Mouse (Mus musculus) hindbrain, embryonic 14.5 days (tissue): ENCODE data around the gene Tpi1. TPM values are rescaled to one million over a fixed set of nuclear protein-coding genes. Genes with fewer than 3 reads are reported as not detected.

Experiments used
- ATAC-seq: fragments of 200-750 bp; cut with Nextera tagmentation; 2 replicates; pipeline ENCODE4 v1.8.0; 2017; ENCODE audit warnings: moderate number of reproducible peaks, mild to moderate bottlenecking, moderate TSS enrichment, moderate library complexity; ENCODE audit not compliant: low FRiP score
- DNase-seq: peaks from one replicate; pipeline ENCODE4 v3.0.0-alpha.2; 2015; ENCODE audit warnings: low spot score
- H3K27ac ChIP-seq: fragments of 300-500 bp; sonication (generic); 2 replicates; pipeline ENCODE4 v1.5.1; 2014; ENCODE audit warnings: mild to moderate bottlenecking, moderate library complexity
- H3K27me3 ChIP-seq: fragments of 300-500 bp; sonication (generic); 2 replicates; pipeline ENCODE4 v1.6.1; 2014; ENCODE audit warnings: mild to moderate bottlenecking, low read length, mixed read lengths; ENCODE audit not compliant: control insufficient read depth, insufficient read depth
- H3K36me3 ChIP-seq: fragments of 300-500 bp; sonication (generic); replicated peaks from 2 replicates; pipeline ENCODE4 v1.6.1; 2014; ENCODE audit not compliant: control insufficient read depth, insufficient read depth
- H3K4me1 ChIP-seq: fragments of 300-500 bp; sonication (generic); replicated peaks from 2 replicates; pipeline ENCODE4 v1.6.1; 2014; ENCODE audit warnings: antibody characterized with exemption, low read length, mixed read lengths; ENCODE audit not compliant: control insufficient read depth, insufficient read depth
- H3K4me2 ChIP-seq: fragments of 300-500 bp; sonication (generic); replicated peaks from 2 replicates; pipeline ENCODE4 v1.6.1; 2014; ENCODE audit warnings: mild to moderate bottlenecking, moderate library complexity
- H3K4me3 ChIP-seq: fragments of 300-500 bp; sonication (generic); replicated peaks from 2 replicates; pipeline ENCODE4 v1.5.1; 2014; ENCODE audit warnings: mild to moderate bottlenecking, low read length
- H3K9ac ChIP-seq: fragments of 300-500 bp; sonication (generic); 2 replicates; pipeline ENCODE4 v1.6.1; 2014
- H3K9me3 ChIP-seq: fragments of 300-500 bp; sonication (generic); 2 replicates; pipeline ENCODE4 v1.6.1; 2016; ENCODE audit warnings: low read length; ENCODE audit not compliant: control insufficient read depth
- WGBS: fragments of 180-500 bp; shearing (Covaris S2); extraction: QIAGEN DNeasy Blood & Tissue Kit; methylation state at CpG from one replicate; pipeline ENCODE4 v1.1.7; 2014; 5-methylcytosine and 5-hydroxymethylcytosine counted together
- polyA plus RNA-seq: library from polyadenylated mRNA; unstranded; fragments of >200 nt; fragmentation: Nextera tagmentation; extraction: Ambion mirVana; gene quantifications from 2 replicates; pipeline ENCODE4 v1.2.1, GENCODE M21; 2014

Gene Tpi1
- polyA plus RNA-seq, 1 experiment from 2014 or later, result 413 TPM

DNA sequence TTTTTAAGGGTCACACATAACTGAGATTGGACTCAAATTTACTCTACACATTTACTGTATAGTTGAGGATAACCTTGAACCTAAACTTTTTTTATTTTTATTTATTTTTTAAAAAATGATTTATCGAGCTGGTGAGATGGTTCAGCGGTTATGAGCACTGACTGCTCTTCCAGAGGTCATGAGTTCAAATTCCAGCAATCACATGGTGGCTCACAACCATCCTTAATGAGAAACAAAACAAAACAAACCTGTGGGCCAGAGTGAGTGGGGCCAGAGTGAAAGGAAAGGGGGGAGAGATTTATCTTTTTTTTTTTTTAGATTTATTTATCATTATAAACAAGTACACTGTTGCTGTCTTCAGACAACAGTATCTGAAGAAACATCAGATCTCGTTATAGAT is 22.2 kb downstream of the Tpi1 start:
- ATAC-seq (no peak), DNase-seq (no peak)
- WGBS, result 89% methylated on average over 3 of the region's 3 CpGs
- Histone ChIP-seq H3K27ac (no peak overlapping the region), H3K4me1 (0 out of 2 replicates have a peak, but pooled peaks cover 3% of the 10 kb centered on the region), H3K4me2 (no peak overlapping the region), H3K36me3 (no peaks in the 10 kb centered on the region), H3K9me3 (no peaks in the 10 kb centered on the region), H3K9ac (no peak overlapping the region), H3K4me3 (no peak overlapping the region), H3K27me3 (no peaks in the 10 kb centered on the region)

DNA sequence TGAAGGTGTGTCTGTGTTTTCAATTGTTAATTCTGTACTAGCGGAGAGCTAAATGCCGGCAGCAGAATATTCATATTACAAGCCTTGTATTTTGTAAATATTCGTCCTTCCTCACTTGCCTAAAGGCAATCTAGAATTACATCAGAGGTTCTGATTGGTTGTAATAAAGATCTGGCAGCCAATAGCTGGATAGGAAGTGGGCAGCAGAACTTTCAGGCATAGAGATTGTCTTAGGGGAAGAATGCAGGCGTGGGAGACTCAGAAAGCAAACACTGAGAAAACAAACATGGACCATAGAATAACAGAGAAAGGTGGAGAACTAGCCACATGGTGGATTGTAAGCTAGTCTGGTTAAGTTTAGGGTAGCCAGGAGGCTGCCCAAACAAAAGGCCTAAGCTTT is 24.0 kb downstream of the Tpi1 start:
- Histone ChIP-seq H3K27ac (no peak overlapping the region), H3K9me3 (no peaks in the 10 kb centered on the region), H3K4me3 (no peak overlapping the region), H3K4me1 (0 out of 2 replicates have a peak, but pooled peaks cover 3% of the 10 kb centered on the region), H3K4me2 (no peak overlapping the region), H3K27me3 (no peaks in the 10 kb centered on the region), H3K36me3 (no peaks in the 10 kb centered on the region), H3K9ac (no peak overlapping the region)
- DNase-seq (no peak), ATAC-seq (no peak)
- 79% methylated on average over 4 of the region's 4 CpGs for WGBS

DNA sequence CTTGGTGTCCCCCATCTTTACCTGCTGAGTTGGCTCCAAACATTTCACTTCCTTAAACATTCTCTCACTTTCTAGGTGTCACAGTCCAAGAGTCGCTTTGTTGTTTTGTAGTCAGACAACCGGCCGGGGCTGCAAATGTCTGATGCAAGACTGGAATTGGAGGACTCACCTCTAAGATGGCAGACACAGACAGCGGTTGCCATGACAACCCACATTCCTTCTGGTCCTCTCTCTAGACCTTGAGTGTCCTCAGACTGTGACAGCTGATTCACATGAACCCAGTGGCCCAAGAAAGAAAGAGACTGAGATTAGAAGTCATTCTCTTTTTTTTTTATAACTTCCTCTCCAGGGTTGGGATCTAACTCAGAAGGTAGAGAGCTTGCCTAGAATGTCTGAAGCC is 24.6 kb downstream of the Tpi1 start:
- DNase-seq (no peak), ATAC-seq (no peak)
- H3K4me1 ChIP-seq, result 0 out of 2 replicates have a peak, but pooled peaks cover 3% of the 10 kb centered on the region
- H3K4me2 ChIP-seq, result no peak overlapping the region
- no peaks in the 10 kb centered on the region for H3K36me3 ChIP-seq
- no peak overlapping the region for H3K4me3 ChIP-seq
- no peak overlapping the region for H3K9ac ChIP-seq
- no peaks in the 10 kb centered on the region for H3K27me3 ChIP-seq
- WGBS, result 78% methylated on average over 4 of the region's 4 CpGs
- no peak overlapping the region for H3K27ac ChIP-seq
- no peaks in the 10 kb centered on the region for H3K9me3 ChIP-seq

DNA sequence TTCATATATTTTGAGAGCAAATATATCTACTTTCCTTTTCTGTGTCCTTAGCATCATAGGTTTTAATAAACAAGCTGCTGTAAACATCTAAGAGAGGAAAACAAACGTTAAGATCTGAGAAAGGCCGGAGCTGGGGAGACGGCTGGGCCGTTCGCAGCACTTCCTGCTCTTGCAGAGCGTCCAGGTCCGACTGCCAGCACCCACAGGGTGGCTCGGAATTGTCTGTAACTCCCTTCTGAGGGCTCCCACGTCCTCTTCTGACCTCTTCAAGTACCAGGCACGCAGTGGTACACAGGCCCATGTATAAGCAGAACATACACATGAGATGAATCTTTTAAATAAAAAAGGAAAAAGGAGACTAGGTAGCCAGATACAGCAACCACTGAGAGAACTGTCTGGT is 26.4 kb downstream of the Tpi1 start:
- Histone ChIP-seq H3K9ac (no peak overlapping the region), H3K27ac (no peak overlapping the region), H3K27me3 (no peaks in the 10 kb centered on the region), H3K4me3 (no peak overlapping the region), H3K9me3 (no peaks in the 10 kb centered on the region), H3K4me1 (0 out of 2 replicates have a peak, but pooled peaks cover 3% of the 10 kb centered on the region), H3K36me3 (no peaks in the 10 kb centered on the region), H3K4me2 (no peak overlapping the region)
- DNase-seq (no peak), ATAC-seq (no peak)
- 74% methylated on average over 10 of the region's 10 CpGs for WGBS

DNA sequence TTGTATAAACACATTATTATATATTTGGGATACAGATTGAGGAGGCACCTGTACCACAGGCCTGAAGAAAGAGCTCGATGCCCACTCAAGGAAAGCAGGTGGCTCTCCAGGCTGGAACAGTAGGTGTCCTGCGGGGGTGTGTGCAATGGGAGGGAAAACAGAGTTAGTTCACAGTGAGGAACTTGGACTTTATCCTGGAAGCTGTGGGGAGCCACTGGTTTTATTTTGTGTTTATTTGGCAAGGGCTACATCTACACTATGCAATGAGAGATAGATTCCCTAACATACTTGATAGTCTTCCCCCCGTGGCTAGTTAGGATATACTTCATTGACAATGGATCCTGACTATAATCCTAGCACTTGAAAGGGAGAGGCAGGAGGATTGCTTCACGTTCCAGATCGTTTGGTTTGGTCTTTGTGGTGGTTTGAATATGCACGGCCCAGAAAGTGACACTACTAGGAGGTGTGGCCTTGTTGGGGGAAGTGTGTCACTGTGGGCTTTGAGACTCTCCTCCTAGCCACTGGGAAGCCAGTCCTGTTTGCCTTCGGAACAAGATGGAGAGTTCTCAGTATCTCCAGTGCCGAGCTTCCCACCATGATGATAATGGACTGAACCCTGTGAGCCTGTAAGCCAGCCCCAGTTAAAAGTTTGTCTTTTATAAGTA is 27.2 kb downstream of the Tpi1 start:
- 60% methylated on average over 8 of the region's 8 CpGs for WGBS

DNA sequence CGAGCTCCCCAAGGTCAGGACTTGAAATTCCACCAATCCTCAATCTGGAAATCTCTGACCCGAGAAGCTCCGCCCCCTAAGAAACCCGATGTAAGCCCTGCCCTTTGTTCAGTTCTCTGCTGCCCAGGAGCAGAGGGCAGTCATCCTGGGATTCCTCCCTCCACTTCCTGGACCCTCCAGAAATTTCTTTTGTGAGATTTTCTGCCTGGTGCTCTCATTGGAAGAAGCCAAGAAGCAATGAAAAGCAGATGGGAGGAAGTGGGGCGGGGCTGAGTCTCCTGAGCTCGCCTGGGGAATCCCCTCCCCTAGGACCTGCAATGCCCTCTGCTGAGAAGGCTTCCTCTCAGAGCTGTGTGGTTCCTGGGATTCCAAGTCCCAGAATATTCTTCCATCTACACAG is 31.7 kb downstream of the Tpi1 start:
- H3K4me3 ChIP-seq, result no peak overlapping the region
- H3K9ac ChIP-seq, result no peak overlapping the region
- no peak for DNase-seq
- no peak overlapping the region for H3K27ac ChIP-seq
- WGBS, result 31% methylated on average over 6 of the region's 6 CpGs
- ATAC-seq, result no peak
- H3K4me2 ChIP-seq, result no peak overlapping the region
- H3K9me3 ChIP-seq, result no peaks in the 10 kb centered on the region
- H3K27me3 ChIP-seq, result 0 out of 2 replicates have a peak, but pooled peaks cover 4% of the 10 kb centered on the region
- no peaks in the 10 kb centered on the region for H3K36me3 ChIP-seq
- peaks cover 13% of the 10 kb centered on the region; the same call in 1 of the 2 replicates for H3K4me1 ChIP-seq

More for the DNA sequence above, 27.2 kb downstream of the Tpi1 start:
- Histone ChIP-seq H3K9me3 (no peaks in the 10 kb centered on the region), H3K36me3 (no peaks in the 10 kb centered on the region), H3K27ac (no peak overlapping the region), H3K4me2 (no peak overlapping the region), H3K9ac (no peak overlapping the region), H3K27me3 (no peaks in the 10 kb centered on the region), H3K4me1 (0 out of 2 replicates have a peak, but pooled peaks cover 3% of the 10 kb centered on the region), H3K4me3 (no peak overlapping the region)
- DNase-seq (no peak), ATAC-seq (no peak)

DNA sequence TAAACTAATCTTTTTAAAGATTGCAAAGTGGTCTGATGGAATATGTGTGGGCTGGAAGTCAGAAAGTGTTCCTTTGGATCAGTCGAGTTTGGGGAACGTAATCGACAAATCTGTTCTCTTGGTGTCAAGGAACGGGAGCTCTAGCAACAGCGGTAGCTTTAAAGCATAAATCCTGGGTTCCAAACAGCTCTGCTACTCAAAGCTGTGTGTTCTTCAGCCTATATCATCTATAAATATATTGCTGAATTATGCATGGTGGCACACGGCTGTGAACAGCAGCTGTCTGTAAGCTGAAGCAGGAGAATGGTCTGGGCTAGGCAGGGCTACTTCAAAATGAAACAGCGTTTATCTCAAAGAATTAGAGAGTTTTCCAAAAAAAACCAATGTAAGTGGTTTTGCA is 33.2 kb downstream of the Tpi1 start:
- H3K27ac ChIP-seq, result no peak overlapping the region
- no peaks in the 10 kb centered on the region for H3K36me3 ChIP-seq
- no peak overlapping the region for H3K4me3 ChIP-seq
- 0 out of 2 replicates have a peak, but pooled peaks cover 4% of the 10 kb centered on the region for H3K27me3 ChIP-seq
- no peak overlapping the region for H3K4me2 ChIP-seq
- no peaks in the 10 kb centered on the region for H3K9me3 ChIP-seq
- H3K9ac ChIP-seq, result no peak overlapping the region
- H3K4me1 ChIP-seq, result peaks cover 13% of the 10 kb centered on the region; the same call in 1 of the 2 replicates
- ATAC-seq (no peak), DNase-seq (no peak)
- 92% methylated on average over 7 of the region's 7 CpGs for WGBS

DNA sequence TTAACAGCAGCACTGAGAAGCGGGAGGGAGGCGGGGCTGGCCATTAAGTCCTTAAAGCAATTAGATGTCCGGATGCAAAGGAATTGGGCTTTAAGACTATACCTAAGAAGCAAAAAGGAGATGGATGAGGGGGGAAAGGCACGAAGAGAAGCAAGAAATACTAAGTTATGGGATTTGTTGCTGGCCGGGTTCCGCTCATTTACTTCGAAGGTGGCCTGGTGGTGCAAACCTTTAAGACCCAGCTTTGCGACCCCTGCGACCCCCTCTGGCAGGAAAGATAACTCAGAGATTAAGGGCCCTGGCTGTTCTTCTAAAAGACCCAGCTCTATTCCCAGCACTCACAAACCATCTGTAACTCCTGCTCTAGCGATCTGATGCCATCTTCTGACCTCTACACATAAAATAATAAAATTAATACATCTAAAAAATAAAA is 34.1 kb downstream of the Tpi1 start:
- WGBS, result 5% methylated on average over 10 of the region's 10 CpGs
- peak overlapping the region; percentile 49 for H3K9ac ChIP-seq
- peaks cover 13% of the 10 kb centered on the region; the same call in 1 of the 2 replicates for H3K4me1 ChIP-seq
- ATAC-seq (no peak), DNase-seq (no peak)
- H3K9me3 ChIP-seq, result no peaks in the 10 kb centered on the region
- peak overlapping the region; percentile 33 for H3K4me3 ChIP-seq
- H3K4me2 ChIP-seq, result peak overlapping the region; percentile 78
- H3K27ac ChIP-seq, result peak overlapping the region; percentile 32; the same call in 1 of the 2 replicates
- 0 out of 2 replicates have a peak, but pooled peaks cover 4% of the 10 kb centered on the region for H3K27me3 ChIP-seq
- no peaks in the 10 kb centered on the region for H3K36me3 ChIP-seq

DNA sequence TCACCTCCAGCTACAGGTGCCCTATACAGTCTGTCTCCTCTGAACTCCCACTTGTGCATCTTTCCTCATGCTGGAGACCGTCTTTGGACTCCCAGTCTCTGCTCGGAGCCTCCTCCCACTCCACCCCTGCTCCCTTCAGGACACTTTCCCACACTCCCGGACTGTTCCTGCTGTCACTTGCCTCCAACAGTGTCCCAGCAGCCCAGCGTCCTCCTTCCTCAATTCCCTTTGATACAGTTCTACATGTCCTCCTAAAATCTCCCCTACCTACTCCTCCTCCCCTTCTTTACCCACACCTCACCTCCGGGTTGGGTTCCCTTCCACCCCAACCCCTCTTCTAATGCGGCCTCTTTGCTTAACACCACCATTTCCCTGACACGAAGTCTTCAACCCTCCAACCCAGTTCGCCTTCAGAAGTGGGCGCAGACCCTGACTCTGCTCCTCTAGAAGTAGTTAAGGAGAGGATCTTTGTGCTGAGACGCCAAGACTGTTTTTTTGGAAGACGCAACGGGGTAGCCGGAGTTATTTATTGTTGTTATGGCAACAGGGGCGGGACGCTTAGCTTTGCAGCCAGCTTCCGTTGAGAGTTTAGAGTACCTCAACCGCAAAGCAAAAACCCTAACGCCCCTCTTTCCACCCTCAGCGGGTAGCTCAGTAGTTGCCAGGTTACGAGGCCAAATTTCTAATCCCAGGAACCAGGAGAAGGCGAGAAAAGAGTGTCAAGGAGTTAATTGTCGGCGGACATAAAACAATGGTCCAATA is 34.7 kb downstream of the Tpi1 start, which contains the start of gene Lrrc23:
Gene Lrrc23, minus strand, starts transcription at position 506 of the 762 bp plus-strand sequence.
- Histone ChIP-seq H3K27me3 (0 out of 2 replicates have a peak, but pooled peaks cover 4% of the 10 kb centered on the region), H3K36me3 (no peaks in the 10 kb centered on the region), H3K9ac (peak within 1 kb of the TSS; percentile 49), H3K27ac (peak within 1 kb of the TSS; percentile 43), H3K4me2 (peak within 1 kb of the TSS; percentile 78), H3K4me3 (peak within 1 kb of the TSS; percentile 33), H3K4me1 (peaks cover 13% of the 10 kb centered on the region; the same call in 1 of the 2 replicates), H3K9me3 (no peaks in the 10 kb centered on the region)
- WGBS, result 2% methylated on average over 23 of the region's 23 CpGs
- DNase-seq, result peak; percentile 73
- ATAC-seq, result peak; percentile 62; the same call in 1 of the 2 replicates
